Mouse (Mus musculus): Measurements from ENCODE around the gene Pip5k1b.

GRCm38 (mm10) chr19:24450740-24451139 lies 104.9 kb downstream of the Pip5k1b start:
- TF ChIP-seq CTCF (IDR thresholded peaks at IDR 0.05): no peak
- TF ChIP-seq EP300 (IDR thresholded peaks at IDR 0.05; ENCODE audit: insufficient read depth, low read depth, low read length): no peak
